Mouse (Mus musculus): ENCODE measurements around the gene Sned1.
"Not testable (repeated sequence)": the region's sequence is repeated elsewhere in the genome, so short reads cannot be mapped to it uniquely, and the experiment has no call there.

The Sned1 gene

DNA sequence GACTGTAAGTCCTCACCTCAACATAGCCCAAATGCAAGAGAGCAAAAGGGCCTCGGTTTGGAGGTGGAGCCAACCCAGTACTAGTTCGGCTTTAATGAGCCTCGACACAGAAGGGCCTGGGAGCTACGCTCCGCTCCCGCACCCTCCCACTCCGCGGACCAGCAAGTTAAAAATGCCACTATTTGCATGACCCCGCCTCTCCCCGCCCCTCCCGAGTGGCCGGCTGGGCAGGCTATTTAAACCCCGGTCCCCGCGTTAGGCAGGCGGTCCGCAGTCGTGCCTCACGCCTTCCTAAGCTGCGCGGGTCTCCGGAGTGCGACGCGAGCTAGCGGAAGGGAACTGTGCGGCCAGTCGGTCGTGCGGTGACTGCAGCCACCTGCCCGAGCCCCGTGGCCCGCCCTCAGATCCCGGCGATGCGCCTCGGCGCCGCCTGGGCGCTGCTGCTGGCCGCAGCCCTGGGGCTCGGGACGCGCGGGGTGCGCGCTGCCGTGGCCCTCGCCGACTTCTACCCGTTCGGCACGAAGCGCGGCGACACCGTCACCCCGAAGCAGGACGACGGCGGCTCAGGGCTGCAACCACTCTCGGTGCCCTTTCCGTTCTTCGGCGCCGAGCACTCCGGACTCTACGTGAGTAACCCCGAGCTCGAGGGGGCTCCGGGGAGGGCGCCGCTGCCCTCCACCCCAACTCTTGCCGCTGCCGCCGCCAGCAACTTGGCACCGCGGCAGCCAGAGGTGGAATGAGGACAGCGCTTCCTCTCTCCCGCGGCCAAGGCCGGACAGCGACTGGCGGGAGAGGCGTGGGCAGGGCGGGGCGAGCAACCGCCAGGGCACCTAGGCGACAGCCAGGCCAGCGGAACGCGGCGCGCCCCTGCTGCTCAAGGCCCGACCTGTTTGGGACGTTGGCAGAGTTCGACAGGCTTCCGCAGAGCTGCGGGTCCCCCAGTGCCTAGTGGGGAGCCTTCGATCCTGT, at the start of gene Sned1:
Sned1 (plus strand) TSS at position 266 of the 969 bp plus-strand sequence.
- DNase-seq = peak; percentile 97

DNA sequence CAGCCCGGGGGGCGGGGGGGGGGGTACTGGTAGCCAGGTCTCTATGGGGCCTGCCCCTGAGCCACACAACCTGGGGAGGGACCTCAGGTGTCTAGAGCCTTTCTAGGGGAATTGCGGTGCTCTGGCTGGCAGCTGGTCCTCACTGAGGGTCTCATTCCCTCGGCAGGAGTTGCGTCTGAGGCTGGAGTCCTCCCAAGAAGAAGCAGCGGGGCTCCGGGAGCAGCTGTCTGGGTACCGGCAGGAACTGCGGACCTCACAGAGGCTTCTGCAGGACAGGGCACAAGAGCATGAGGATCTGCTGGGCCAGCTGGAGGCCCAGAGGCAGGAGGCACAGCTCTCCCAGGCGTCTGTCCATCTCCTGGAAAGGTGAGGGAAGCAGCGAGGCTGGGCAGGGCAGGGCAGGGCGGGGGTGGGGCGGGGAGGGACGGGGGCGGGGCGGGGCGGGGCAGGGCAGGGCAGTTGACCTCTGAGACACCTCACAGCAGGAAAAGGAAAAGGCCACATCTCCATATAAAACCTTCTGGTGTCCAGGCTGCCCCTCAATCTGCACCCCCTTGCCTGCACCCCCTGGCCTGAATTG, 44.8 kb upstream of the Sned1 start:
- DNase-seq = no peak

GRCm38 (mm10) chr1:93194961-93195360, 40.7 kb upstream of the Sned1 start:
- no peak for DNase-seq

DNA sequence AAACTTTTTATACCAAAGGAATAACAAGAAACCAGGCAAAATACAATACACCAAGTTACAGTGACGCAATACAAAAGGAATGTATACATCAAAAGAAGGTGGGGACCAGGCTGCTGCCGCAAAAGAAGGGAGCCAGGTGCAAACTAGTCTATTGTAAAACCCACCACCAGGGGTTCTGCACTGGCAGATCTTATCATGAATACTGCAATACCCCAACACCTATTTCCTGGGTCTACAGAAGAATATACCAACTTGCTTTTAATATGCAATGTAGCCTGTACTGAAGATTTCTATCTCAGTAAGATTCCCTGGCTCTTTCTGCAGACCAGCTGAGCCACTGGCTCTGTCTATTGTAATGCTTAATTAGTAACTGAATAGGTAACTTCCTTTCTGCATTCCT, 38.2 kb upstream of the Sned1 start:
- not testable (repeated sequence) for DNase-seq

DNA sequence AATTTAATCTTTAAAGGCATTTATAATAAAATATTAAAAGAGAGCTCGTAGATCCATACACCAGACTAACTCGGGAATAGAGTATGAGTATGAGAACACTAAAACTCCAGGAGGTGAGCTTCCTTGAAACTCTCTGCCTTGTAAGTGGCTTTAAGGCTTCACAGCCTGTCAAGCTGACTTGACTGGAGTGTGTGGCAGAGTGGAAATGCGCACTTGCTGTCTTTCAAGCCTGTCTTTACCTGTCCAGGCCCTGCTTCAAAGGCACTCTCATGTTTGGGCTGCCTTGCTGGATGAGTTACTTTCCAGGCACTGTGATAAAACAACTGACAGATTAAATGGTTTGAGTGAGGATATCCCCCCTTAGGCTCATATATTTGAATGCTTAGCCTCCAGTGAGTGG, 37.7 kb upstream of the Sned1 start:
- DNase-seq = no peak

DNA sequence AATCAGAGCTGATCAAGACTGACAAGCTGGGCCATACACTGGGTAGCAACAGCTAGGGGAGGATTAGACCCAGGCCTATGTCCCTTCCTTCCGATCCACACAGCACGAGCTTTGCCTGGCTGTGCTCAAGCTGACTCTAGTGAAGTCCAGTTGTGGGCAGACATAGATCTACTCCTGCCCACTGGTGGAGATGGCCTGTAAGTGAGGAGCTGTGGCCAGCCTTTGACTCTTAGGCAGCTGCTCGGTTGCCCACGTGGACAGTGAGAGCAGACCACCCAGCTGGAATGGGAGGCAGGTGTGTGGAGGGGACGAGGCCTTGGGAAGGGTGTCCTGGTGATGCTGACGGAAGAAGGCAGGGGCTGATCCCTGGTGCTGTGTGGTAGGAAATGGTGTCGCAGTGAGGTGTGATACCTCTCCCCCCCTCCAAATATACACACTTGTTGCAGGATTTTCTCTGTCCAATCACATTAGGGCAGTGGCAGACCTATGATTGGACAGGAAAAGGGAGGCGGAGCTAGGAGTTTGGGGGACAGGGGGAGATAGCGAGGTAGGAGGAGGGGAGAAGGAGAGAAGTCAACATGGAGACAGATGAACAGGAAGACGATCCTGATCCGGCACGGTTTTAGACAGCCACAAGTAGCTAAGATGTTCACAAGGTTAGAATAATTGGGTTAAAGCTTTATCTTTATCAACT, 29.2 kb upstream of the Sned1 start:
- no peak for DNase-seq

DNA sequence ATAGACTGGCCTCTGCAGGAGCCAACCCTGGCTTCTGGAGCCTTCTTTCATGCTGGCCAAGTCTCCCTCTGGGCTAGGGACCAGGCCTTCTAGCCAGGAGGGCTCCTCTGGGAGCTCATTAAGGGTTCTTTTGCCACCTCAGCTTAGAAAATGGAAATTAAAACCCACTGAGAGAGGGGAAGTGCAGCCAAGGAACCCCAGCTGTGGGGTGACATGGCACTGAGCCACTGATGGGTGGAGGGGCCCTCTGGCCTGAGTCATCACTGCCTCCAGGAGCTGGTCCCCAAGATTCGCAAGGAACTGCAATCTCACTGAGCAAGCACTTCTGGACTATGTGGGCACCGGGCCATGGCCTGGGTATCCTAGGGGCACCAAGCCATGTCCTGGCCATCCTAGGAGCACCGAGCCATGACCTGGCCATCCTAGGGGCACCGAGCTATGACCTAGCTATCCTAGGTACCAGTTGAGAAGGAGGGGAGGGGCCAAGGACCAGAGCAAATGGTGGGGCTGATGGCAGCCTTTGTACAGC, 28.0 kb upstream of the Sned1 start:
- no peak for DNase-seq

DNA sequence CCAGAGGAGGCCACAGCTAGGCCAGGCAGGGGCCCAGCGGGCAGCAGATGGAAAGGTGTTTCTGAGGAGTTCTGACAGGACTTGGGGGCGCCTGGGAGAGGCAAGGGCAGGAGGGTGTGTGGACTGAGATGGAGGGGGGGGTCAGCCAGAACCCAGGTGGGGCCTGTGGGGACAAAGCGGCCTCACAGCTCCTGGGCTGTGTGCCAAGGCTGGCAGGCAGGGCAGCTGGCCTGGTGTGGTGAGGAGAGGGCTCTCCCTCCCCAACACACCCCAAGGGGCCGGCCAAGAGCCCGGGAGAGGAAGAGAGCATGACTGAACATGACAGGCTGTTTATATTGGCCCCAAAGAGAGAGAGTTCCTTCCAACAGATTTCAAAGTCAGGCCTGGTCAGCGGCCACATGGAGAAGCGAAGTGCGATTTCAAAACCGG, 25.4 kb upstream of the Sned1 start:
- DNase-seq = peak; percentile 79

GRCm38 (mm10) chr1:93211019-93211418, 24.6 kb upstream of the Sned1 start:
- no peak for DNase-seq

DNA sequence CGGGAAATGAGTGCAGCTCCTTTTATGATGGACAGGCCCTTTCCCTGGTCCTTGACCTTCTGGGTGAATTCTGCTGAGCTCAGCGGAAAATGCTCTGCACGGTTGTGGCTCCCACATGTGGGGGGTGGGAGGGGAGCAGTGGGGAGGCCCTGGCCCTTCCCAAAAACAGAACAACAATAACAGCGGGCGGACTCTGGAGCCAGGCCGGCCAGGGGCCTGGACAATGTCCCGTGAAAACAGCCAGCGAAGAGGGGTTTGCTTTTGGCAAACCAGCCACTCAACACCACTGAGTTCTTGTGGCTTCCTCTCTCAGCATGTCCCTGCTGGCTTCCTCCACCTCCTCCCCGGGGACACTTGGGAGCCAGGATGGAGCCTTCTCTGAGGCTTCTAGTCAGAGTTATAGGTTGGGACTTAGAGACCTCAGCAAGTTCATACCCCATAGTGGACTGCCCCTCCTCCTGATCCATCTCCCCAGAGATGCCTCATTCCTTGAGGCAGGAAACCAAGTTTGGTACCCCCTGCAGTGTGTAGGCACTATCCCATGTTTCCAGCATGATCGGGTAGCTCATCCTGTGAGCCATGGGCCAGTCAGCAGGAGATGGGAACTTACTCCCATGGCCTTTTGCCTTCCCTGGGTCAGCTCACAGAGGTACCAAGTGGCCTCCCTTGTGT, 24.0 kb upstream of the Sned1 start:
- peak; percentile 42 for DNase-seq

- no peak for DNase-seq
These were observed 23.2 kb upstream of the Sned1 start for GRCm38 (mm10) chr1:93212441-93212840.

DNA sequence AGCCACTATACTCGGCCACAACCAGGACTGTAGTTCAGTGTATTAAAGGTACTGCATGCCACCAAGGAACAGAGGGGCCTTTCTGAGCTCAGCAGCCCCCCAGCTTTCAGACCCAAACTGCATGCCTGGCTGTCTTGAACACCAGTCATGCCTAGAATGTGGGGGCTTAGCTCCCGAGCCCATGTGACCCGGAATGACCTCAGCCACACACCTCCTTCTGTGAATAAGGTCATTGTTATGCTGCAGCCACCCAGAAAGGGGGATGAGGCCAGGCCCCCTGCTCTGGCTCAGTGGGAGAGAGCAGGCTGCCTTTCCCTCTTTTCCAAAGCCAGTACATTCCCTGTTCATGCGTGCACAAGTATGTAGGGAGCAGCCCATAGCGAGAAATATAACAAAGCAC, 21.0 kb upstream of the Sned1 start:
- DNase-seq = no peak

GRCm38 (mm10) chr1:93216839-93217497, 18.7 kb upstream of the Sned1 start:
- peak; percentile 37 for DNase-seq

- DNase-seq = no peak
These were observed 18.1 kb upstream of the Sned1 start for GRCm38 (mm10) chr1:93217530-93217929.

DNA sequence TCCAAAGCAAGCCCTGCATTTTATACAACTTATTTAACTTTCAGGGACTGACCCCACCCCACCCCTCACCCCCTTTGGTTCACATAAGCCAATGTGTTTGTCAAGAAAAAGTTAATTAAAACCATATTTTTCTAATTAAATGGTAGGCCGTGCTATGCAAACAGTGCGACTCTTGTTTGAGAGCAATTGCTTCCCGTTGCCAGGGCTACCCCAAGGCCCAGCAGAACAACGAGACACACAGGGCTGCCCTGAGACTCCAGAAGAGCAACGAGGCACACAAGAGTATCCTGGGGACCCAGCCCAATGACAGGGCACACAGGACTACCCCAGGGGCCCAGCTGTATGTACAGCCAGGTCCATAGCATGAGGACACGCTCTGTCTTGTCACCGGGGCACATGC, 14.9 kb upstream of the Sned1 start:
- DNase-seq = no peak

DNA sequence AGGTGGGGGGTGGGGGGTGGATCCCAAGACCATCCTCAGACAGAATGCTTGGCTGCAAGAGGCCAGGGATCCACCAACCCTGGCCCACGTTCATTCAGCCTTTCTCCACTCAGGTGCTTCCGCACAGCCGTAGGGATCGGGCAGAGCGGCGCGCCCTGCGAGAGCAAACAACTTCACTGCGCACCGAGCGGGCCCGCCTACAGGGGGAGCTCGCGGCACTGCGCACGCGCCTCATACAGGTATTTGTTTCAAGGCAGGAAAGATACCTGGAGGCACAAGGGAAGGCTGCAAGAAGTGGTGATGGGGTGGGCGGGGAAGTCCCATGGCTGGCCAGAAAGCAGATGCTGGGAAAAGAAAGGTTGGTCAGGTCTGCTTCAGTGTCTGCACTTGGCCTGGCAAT, 11.7 kb upstream of the Sned1 start:
- peak; percentile 82 for DNase-seq

DNA sequence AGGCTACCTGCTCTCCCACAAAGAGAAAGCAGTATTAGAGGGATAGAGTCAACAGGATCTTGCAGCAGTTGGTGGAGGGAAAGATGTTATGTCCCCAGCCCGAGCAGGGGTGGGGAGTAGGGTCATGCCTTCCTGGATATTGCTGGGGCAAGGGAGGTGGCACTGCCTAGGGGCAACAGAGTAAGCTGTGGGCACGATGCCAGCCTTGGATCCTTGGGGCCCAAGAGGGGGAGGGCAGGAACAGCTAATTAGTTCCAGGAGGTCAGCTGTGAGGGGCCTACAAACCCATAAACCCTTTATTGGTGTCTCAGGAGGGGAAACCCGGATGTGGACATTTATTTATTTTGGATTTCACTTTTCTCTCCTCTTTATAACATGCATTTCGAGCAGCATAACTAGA, 10.4 kb upstream of the Sned1 start:
- no peak for DNase-seq

GRCm38 (mm10) chr1:93225731-93226520, 9.7 kb upstream of the Sned1 start:
- peak; percentile 46 for DNase-seq

- DNase-seq = no peak
These were observed 8.2 kb upstream of the Sned1 start for GRCm38 (mm10) chr1:93227303-93227975.

DNA sequence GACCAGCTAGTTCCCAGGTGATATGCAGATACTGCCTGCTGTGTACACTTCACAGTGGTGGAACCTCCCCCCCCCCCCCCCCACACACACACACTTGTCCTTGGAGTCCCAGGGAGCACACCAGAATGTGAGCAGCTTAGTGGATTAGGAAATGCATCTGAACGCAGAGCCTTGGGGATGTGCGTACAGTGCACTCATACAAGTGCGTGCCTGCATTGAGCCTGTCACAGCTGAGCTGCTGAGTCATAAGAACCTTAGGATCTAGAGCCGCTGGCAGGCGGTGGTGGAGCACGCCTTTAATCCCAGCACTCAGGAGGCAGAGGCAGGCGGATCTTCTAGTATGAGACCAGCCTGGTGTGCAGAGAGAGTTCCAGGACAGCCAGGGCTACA, 7.7 kb upstream of the Sned1 start:
- DNase-seq = no peak

DNA sequence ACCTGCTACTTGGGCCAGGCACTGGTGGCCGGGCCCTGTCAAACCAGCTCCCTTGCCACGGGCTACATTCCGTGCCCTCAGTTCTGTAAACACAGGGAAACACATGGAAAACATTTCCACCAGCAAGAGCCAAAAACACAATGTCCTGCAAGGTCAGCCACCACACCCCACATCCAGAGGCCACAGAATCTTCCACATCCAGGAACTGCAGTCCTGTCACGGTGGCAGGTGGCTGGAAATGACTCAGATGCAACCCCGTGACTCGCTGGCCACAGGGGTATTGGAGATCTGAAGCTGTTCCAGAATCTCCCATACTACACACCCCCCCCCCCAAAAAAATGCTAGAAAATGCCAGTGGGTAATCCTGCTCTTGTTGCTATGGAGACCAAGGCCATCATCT, 6.4 kb upstream of the Sned1 start:
- peak; percentile 53 for DNase-seq

All from lung, postnatal 36 days (tissue).